Mouse (Mus musculus): ENCODE data around the gene Cyfip2.

Cyfip2 gene

GRCm38 (mm10) chr11:46273969-46274368 lies 38.7 kb downstream of the Cyfip2 start:
- DNase-seq = no peak

- DNase-seq = no peak
These were observed 40.5 kb downstream of the Cyfip2 start for GRCm38 (mm10) chr11:46272058-46272681.

- DNase-seq = no peak
These were observed 42.8 kb downstream of the Cyfip2 start for GRCm38 (mm10) chr11:46269893-46270292.

- no peak for DNase-seq
These were observed 43.3 kb downstream of the Cyfip2 start for GRCm38 (mm10) chr11:46269391-46269790.

- DNase-seq = peak; percentile 72
These were observed 43.7 kb downstream of the Cyfip2 start for GRCm38 (mm10) chr11:46268991-46269390.

DNA sequence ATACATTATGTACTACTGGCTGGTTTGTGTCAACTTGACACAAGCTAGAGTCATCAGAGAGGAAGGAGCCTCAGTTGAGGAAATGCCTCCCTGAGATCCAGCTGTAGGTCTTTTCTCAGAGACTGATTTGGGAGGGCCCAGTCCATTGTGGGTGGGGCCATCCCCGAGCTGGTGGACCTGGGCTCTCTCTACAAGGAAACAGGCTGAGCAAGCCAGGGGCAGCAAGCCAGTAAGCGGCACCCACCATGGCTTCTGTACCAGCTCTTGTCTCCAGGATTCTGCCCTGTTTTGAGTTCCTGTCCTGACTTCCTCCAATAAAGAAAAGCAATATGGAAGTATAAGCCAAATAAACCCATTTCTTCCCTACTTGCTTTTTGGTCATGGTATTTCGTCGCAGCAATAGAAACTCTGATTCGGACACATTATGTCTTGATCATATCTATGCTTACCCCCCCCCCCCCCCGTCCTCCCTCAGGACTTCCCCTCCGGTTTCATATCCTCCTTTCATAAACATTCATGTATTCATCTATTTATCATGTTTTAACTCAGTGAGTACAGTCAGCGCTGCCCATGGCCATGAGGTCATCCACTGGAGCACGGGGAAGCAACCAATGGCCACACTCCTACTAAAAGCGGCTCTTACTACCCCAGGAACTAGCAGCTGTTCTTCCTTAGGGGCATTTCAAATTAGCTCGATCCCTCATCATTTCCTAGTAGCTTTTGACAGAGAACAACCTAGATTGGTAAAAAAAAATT lies 47.5 kb downstream of the Cyfip2 start:
- no peak for DNase-seq

GRCm38 (mm10) chr11:46264584-46264983 lies 48.1 kb downstream of the Cyfip2 start:
- DNase-seq = no peak

DNA sequence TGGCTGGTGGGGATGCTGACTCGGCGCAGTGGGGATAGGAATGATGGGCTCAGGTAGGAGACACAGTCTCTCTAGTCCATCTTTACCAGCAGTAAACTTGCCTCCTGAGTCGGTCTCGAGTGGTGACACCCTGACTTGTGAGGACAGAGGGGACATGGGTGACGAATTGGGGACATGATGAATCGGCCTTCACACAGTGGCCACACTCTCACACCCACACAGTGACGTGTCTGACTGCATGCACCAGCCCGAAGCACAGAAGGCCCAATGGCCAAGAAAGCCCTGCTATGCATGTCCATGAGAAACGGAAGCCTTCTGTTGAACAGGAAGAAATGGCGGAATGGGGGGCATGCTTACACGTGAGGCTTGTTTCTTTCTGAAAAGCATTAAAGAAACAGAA lies 49.4 kb downstream of the Cyfip2 start:
- no peak for DNase-seq

- no peak for DNase-seq
These were observed 49.8 kb downstream of the Cyfip2 start for GRCm38 (mm10) chr11:46262854-46263253.

- no peak for DNase-seq
These were observed 53.9 kb downstream of the Cyfip2 start for GRCm38 (mm10) chr11:46258749-46259148.

DNA sequence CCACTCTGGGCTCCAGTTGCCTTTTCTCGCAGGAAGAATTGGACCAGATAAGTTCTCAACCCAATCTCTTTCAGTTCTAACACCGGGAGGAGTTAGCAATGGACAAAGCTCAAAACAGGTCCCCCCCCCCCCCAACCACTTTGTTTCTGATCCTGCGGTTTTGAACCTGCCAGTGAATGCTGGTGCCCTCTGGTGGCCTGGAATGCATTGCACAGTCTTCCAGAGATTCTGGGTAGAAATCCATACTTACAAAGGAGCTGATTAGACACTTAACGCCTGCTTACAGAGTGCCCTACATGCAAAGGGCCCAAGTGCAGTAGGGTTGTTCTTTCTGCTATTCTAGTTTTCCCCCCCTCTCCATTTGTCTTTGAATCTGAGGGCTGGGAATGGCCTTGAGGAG lies 54.5 kb downstream of the Cyfip2 start:
- DNase-seq = peak; percentile 40

- no peak for DNase-seq
These were observed 57.4 kb downstream of the Cyfip2 start for GRCm38 (mm10) chr11:46255291-46255690.

DNA sequence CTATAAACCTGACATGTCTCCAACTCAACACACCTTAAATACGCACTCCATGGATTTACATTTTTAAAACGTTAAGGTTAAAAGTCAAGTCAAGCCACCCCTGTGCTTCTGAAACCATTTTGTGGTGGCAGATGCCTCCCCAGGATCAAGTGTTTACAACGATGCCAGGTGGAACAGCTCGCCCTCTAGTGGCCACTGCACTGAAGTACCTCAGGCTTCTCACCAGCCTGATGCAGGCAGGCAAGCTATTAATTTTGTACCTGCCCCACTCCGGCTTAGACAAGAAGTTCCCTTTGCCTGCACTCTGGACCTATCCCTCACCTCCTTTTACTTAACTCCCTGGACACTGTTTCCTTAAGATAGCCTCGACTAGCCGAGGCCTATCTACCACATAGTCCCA lies 60.7 kb downstream of the Cyfip2 start:
- peak; percentile 72 for DNase-seq

DNA sequence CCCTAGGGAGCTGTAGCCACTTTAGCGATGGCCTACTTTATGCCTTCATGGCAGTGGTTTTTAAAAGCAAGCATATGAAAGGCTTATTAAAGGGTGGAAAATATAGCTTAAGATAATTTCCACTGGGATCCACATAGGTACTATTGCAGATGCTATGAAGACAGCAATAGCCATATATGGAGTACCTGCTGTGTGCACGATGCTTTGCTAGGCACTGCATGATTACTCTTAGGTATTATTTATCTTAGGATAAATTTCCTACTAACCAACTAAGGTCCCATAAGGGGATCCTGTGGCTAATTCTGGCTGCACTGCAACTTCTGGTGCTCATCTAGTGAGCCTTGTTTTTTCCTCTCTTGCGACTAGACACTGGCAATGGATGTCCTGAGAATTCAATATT lies 64.3 kb downstream of the Cyfip2 start:
- DNase-seq = no peak

GRCm38 (mm10) chr11:46246393-46246792 lies 66.3 kb downstream of the Cyfip2 start:
- DNase-seq = no peak

GRCm38 (mm10) chr11:46245926-46246325 lies 66.7 kb downstream of the Cyfip2 start:
- DNase-seq = no peak

DNA sequence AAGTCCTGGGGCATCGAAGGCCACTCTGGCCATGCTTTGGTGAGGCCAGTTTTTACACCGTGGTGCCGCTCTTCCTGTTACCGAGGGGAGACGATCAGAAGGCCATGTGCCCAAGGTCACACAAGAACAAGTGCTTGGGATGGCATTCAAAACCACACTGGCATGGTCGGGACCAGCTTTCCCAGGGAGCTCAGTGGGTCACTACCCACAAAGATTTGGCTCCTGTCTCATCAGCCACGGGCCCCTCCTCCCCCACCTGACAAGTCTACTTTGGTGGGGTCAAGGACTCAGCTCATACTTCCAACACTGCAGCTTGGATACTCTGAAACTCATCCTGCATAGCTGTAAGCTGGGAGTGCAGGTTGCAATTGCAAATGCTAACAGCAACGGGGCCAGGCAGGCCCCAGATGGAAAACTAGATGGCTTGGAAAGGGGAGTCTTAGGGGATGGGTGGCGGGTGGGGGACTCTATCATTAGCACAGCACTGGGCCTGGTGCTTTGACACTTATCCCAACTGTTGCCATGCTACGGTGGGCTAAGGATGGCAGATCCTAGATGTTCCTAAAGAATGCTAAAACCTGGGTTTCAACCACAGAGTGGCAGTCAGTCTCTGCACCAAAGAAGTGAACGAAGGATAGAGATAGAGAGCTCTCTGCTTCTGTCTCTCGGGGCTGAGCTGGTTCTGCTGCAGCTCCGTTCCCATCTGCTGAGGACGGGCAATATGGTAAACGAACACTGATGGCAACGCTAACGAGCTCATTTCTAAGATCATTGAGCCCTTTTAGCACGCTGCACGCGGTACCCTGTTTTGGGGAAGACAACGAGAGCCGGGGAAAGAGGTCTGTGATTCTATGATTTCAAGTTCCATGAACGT lies 67.7 kb downstream of the Cyfip2 start:
- no peak for DNase-seq

DNA sequence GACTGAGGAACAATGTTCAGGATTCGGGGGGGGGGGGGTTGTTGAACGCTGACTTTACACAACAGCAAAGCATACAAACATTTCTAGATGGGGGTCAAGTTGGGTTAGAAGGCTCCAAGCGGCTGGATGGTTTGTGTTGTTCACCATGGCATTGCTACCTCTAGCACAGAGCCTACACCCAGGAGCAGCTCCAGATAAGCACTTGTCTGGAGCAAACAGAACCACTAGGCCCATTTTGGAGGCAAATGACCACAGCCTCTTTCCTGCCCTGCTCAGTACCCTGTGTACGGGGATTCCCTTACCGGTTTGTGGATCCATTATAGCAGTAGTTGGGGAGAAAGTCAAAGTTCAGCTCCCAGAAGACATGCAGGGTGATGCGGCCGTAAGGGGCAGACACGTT lies 70.7 kb downstream of the Cyfip2 start:
- no peak for DNase-seq

GRCm38 (mm10) chr11:46241150-46241673 lies 71.4 kb downstream of the Cyfip2 start:
- no peak for DNase-seq

DNA sequence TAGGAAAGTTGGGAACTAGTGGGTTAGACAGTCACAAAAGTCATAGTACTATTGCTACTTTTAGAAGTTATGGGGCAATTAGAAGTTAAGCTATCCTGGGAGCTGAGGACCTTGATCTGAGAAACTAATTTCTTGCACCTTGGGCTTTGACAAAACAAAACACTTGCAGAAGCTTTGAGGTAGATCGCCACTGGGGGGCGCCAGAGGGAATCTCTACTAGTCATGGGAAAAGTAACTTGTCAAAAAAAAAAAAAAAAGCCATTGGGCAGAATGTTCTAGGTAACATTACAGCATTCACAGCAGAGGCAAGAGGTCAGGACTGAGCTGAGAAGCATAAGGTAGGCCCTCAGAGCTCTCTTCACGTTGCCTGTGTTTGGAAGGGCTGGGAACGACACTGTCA lies 75.7 kb downstream of the Cyfip2 start:
- peak; percentile 82 for DNase-seq

DNA sequence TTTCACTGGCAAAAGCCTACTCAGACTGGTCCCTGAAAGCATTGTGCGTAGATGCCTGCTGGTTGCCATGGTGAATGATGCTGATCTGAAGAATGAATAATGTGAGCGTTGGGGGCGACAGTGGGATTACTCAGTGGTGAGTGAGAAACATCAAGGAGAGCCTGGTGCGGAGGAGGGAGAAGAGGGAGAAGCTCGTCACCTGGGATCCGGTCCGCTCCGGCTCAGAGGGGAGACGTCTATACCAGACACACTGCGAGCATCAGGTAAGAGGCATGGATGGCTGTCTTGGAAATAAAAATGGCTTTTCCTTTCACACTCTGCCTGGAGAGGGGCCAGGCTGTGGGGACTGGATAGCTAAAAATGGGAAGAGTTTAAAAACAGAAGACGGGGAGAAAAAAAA lies 77.3 kb downstream of the Cyfip2 start, which contains the start of gene Fndc9:
Gene Fndc9 (plus strand): TSS at position 198 of the 400 bp plus-strand sequence.
- no peak for DNase-seq

DNA sequence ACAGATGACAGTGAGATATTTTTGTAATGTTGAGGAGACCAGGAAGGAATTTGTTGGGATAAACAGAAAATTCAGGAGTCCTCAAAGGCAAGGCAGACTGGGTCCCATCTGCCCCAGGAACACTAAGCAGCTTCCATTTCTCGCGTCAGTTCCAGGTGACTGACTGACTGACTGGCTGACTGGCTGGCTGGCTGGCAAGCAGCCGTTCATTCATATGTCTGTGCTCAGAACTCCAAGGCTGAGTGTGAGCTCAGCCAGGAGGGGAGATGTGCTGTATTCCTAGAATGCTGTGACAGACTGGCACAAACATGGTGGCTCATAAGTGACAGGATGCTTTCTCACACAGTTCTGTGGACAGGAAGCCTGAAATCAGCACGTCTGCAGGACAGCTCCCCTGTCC lies 78.7 kb downstream of the Cyfip2 start:
- no peak for DNase-seq

GRCm38 (mm10) chr11:46232803-46233202 lies 79.9 kb downstream of the Cyfip2 start:
- DNase-seq = no peak

Data from kidney, adult 18-20 months (tissue).